Mouse (Mus musculus) left cerebral cortex, postnatal 25 days (tissue): Measurements from ENCODE around the gene Mgp. TPM values are rescaled to one million over a fixed set of nuclear protein-coding genes. Genes with fewer than 3 reads are reported as not detected.
A peak's percentile ranks its signal among the peaks of the same experiment; 100 is the strongest.

ENCODE experiments used
- DNase-seq, 2 experiments: peaks; one replicate each; pipeline ENCODE4 v3.0.0; 2022; ENCODE audit warnings: low spot score in 2 of 2, mixed read lengths in 1 of 2
- intact Hi-C: fragments of 180-260 bp; cut with DNase I; formaldehyde crosslinking; loops from one replicate; pipeline ENCODE4 v1.15.1; 2025
- total RNA-seq, 2 experiments: library from RNA; stranded (reverse); gene quantifications; 2 replicates each; pipeline ENCODE4 v1.2.3; 2021

Gene Mgp
- total RNA-seq, 2 experiments from 2014 or later, result 43.5 to 46.0 TPM

- intact Hi-C loops, result no loop called here
- no peak for DNase-seq
Measured at GRCm38 (mm10) chr6:136856071-136856636, 19.5 kb downstream of the Mgp start.

- intact Hi-C loops, result no loop called here
- DNase-seq, result no peak
Measured at GRCm38 (mm10) chr6:136855183-136855582, 20.4 kb downstream of the Mgp start.

- intact Hi-C loops, result no loop called here
- no peak for DNase-seq
Measured at GRCm38 (mm10) chr6:136854361-136854781, 21.3 kb downstream of the Mgp start.

GRCm38 (mm10) chr6:136852762-136853161 lies 22.9 kb downstream of the Mgp start:
- no peak for DNase-seq
- intact Hi-C loops, result loop anchor here (1.0 kb wide), 1 partner anchor 16 kb away; no protein-coding TSS in a partner anchor

GRCm38 (mm10) chr6:136852348-136852747 lies 23.3 kb downstream of the Mgp start:
- no peak for DNase-seq
- intact Hi-C loops, result loop anchor here (1.0 kb wide), 1 partner anchor 16 kb away; no protein-coding TSS in a partner anchor

- intact Hi-C loops, result no loop called here
- no peak for DNase-seq
Measured at GRCm38 (mm10) chr6:136850267-136850666, 25.4 kb downstream of the Mgp start.

- no peak for DNase-seq
- intact Hi-C loops, result no loop called here
Measured at GRCm38 (mm10) chr6:136848971-136849370, 26.7 kb downstream of the Mgp start.

GRCm38 (mm10) chr6:136848399-136848798 lies 27.2 kb downstream of the Mgp start:
- no peak for DNase-seq
- intact Hi-C loops, result no loop called here

- intact Hi-C loops, result no loop called here
- DNase-seq, result peak in 1 of 2 experiments; percentile 28
Measured at GRCm38 (mm10) chr6:136847790-136848189, 27.8 kb downstream of the Mgp start.

GRCm38 (mm10) chr6:136847267-136847666 lies 28.4 kb downstream of the Mgp start:
- DNase-seq, result no peak
- intact Hi-C loops, result no loop called here

GRCm38 (mm10) chr6:136845706-136846480 lies 29.7 kb downstream of the Mgp start:
- intact Hi-C loops, result no loop called here
- DNase-seq, result no peak

GRCm38 (mm10) chr6:136844903-136845302 lies 30.7 kb downstream of the Mgp start:
- intact Hi-C loops, result no loop called here
- no peak for DNase-seq

- no peak for DNase-seq
- intact Hi-C loops, result no loop called here
Measured at GRCm38 (mm10) chr6:136837323-136837722, 38.3 kb downstream of the Mgp start.

- DNase-seq, result no peak
- intact Hi-C loops, result no loop called here
Measured at GRCm38 (mm10) chr6:136835352-136835751, 40.3 kb downstream of the Mgp start, which contains the start of gene Smco3. Gene Smco3 (minus strand): TSS chr6:136835452.

- DNase-seq, result no peak
- intact Hi-C loops, result no loop called here
Measured at GRCm38 (mm10) chr6:136831712-136832111, 43.9 kb downstream of the Mgp start.

GRCm38 (mm10) chr6:136828681-136829080 lies 46.9 kb downstream of the Mgp start:
- no peak for DNase-seq
- intact Hi-C loops, result no loop called here

GRCm38 (mm10) chr6:136827881-136828561 lies 47.6 kb downstream of the Mgp start, which contains the start of gene Wbp11:
Gene Wbp11 (minus strand): TSS chr6:136828233.
- DNase-seq, result peak; percentile 97 to 99
- intact Hi-C loops, result loop anchor here (1.0 kb wide), 1 partner anchor 24 kb away; the partner anchor contains the start of gene Hist4h4

- no peak for DNase-seq
- intact Hi-C loops, result loop anchor here (1.0 kb wide), 1 partner anchor 23 kb away; the partner anchor contains the start of gene Hist4h4
Measured at GRCm38 (mm10) chr6:136827516-136827880, 48.1 kb downstream of the Mgp start, which contains the start of gene BC049715. Gene BC049715 (plus strand): TSS chr6:136827626.

GRCm38 (mm10) chr6:136827116-136827515 lies 48.5 kb downstream of the Mgp start:
- no peak for DNase-seq
- intact Hi-C loops, result loop anchor here (1.0 kb wide), 1 partner anchor 23 kb away; the partner anchor contains the start of gene Hist4h4

- intact Hi-C loops, result no loop called here
- DNase-seq, result no peak
Measured at GRCm38 (mm10) chr6:136824987-136825386, 50.6 kb downstream of the Mgp start.
